Mouse (Mus musculus) megakaryocyte, adult 5-6 weeks (primary cell): Measurements from ENCODE around the gene Itga9. TPM values are rescaled to one million over a fixed set of nuclear protein-coding genes. Genes with fewer than 3 reads are reported as not detected.
A peak's percentile ranks its signal among the peaks of the same experiment; 100 is the strongest.

ENCODE experiments used
- ATAC-seq: 2 replicates; pipeline ENCODE4 v1.8.0; 2016; ENCODE audit warnings: mild to moderate bottlenecking, inconsistent platforms; ENCODE audit not compliant: poor library complexity, severe bottlenecking
- total RNA-seq, 2 experiments: library from RNA; stranded (forward) in 1 of 2; stranded (reverse) in 1 of 2; fragments of 153-499, 151-499 nt in 1 of 2; fragments of 221-1000, 200-1000 nt in 1 of 2; gene quantifications; 2 replicates each; pipeline versions ENCODE4 v1.2.3 to v1.2.4; 2015 to 2017

The Itga9 gene
- total RNA-seq, 2 experiments from 2014 or later, result 0.04 to 0.87 TPM

GRCm38 (mm10) chr9:118722789-118723325 is 116.4 kb downstream of the Itga9 start:
- no peak for ATAC-seq

GRCm38 (mm10) chr9:118725128-118725527 is 118.6 kb downstream of the Itga9 start:
- ATAC-seq, result no peak

GRCm38 (mm10) chr9:118726550-118726949 is 120.1 kb downstream of the Itga9 start:
- peak; percentile 63 for ATAC-seq

- no peak for ATAC-seq
Measured at GRCm38 (mm10) chr9:118728296-118728695, 121.8 kb downstream of the Itga9 start.

- ATAC-seq, result no peak
Measured at GRCm38 (mm10) chr9:118728987-118729386, 122.5 kb downstream of the Itga9 start.

- no peak for ATAC-seq
Measured at GRCm38 (mm10) chr9:118730172-118730571, 123.7 kb downstream of the Itga9 start.

- ATAC-seq, result no peak
Measured at GRCm38 (mm10) chr9:118730871-118731390, 124.4 kb downstream of the Itga9 start.

GRCm38 (mm10) chr9:118731650-118732049 is 125.2 kb downstream of the Itga9 start:
- ATAC-seq, result no peak

GRCm38 (mm10) chr9:118733601-118734000 is 127.1 kb downstream of the Itga9 start:
- no peak for ATAC-seq

GRCm38 (mm10) chr9:118737124-118737523 is 130.6 kb downstream of the Itga9 start:
- ATAC-seq, result no peak

GRCm38 (mm10) chr9:118737601-118738137 is 131.2 kb downstream of the Itga9 start:
- no peak for ATAC-seq

- no peak for ATAC-seq
Measured at GRCm38 (mm10) chr9:118738311-118738710, 131.8 kb downstream of the Itga9 start.

GRCm38 (mm10) chr9:118739071-118739470 is 132.6 kb downstream of the Itga9 start:
- ATAC-seq, result no peak

- ATAC-seq, result no peak
Measured at GRCm38 (mm10) chr9:118739659-118740058, 133.2 kb downstream of the Itga9 start.

GRCm38 (mm10) chr9:118741268-118741667 is 134.8 kb downstream of the Itga9 start:
- no peak for ATAC-seq

GRCm38 (mm10) chr9:118749335-118749949 is 143.0 kb downstream of the Itga9 start:
- no peak for ATAC-seq

- peak; percentile 24; the same call in 1 of the 2 replicates for ATAC-seq
Measured at GRCm38 (mm10) chr9:118750828-118751227, 144.3 kb downstream of the Itga9 start.

- ATAC-seq, result no peak
Measured at GRCm38 (mm10) chr9:118752376-118752775, 145.9 kb downstream of the Itga9 start.

GRCm38 (mm10) chr9:118759462-118759861 is 153.0 kb downstream of the Itga9 start:
- ATAC-seq, result no peak

- ATAC-seq, result no peak
Measured at GRCm38 (mm10) chr9:118761953-118762590, 155.6 kb downstream of the Itga9 start.

- no peak for ATAC-seq
Measured at GRCm38 (mm10) chr9:118762759-118763158, 156.3 kb downstream of the Itga9 start.

GRCm38 (mm10) chr9:118763203-118763602 is 156.7 kb downstream of the Itga9 start:
- ATAC-seq, result no peak
